Mouse (Mus musculus) lung, embryonic 16.5 days (tissue): ENCODE data around the gene Mecom. TPM values are rescaled to one million over a fixed set of nuclear protein-coding genes. Genes with fewer than 3 reads are reported as not detected.

ENCODE experiments used
- ATAC-seq: fragments of 200-750 bp; cut with Nextera tagmentation; 2 replicates; pipeline ENCODE4 v1.8.0; 2017; ENCODE audit warnings: low read depth, mild to moderate bottlenecking, moderate library complexity
- H3K27ac ChIP-seq: fragments of 300-500 bp; sonication (generic); 2 replicates; pipeline ENCODE4 v1.5.1; 2014; ENCODE audit warnings: mild to moderate bottlenecking, control low read depth, low read length
- H3K27me3 ChIP-seq: fragments of 300-500 bp; sonication (generic); 2 replicates; pipeline ENCODE4 v1.6.1; 2014; ENCODE audit warnings: low read depth, low read length, mixed read lengths; ENCODE audit not compliant: control insufficient read depth, insufficient read depth
- H3K36me3 ChIP-seq: fragments of 300-500 bp; sonication (generic); 2 replicates; pipeline ENCODE4 v1.6.1; 2014; ENCODE audit warnings: low read length; ENCODE audit not compliant: control insufficient read depth, insufficient read depth
- H3K4me1 ChIP-seq: fragments of 300-500 bp; sonication (generic); replicated peaks from 2 replicates; pipeline ENCODE4 v1.6.1; 2014; ENCODE audit warnings: low read length, mixed read lengths; ENCODE audit not compliant: control insufficient read depth, insufficient read depth
- H3K4me2 ChIP-seq: fragments of 300-500 bp; sonication (generic); 2 replicates; pipeline ENCODE4 v1.6.1; 2014; ENCODE audit warnings: low read depth, low read length, control low read depth
- H3K4me3 ChIP-seq: fragments of 300-500 bp; sonication (generic); 2 replicates; pipeline ENCODE4 v1.5.1; 2014; ENCODE audit warnings: mild to moderate bottlenecking, low read length, control low read depth
- H3K9ac ChIP-seq: fragments of 300-500 bp; sonication (generic); 2 replicates; pipeline ENCODE4 v1.6.1; 2014; ENCODE audit warnings: low read length, control low read depth
- H3K9me3 ChIP-seq: fragments of 300-500 bp; sonication (generic); 2 replicates; pipeline ENCODE4 v1.6.1; 2016; ENCODE audit warnings: low read length; ENCODE audit not compliant: control insufficient read depth
- WGBS: fragments of 180-500 bp; shearing (Covaris S2); extraction: QIAGEN DNeasy Blood & Tissue Kit; methylation state at CpG from one replicate; pipeline ENCODE4 v1.1.7; 2014; 5-methylcytosine and 5-hydroxymethylcytosine counted together
- polyA plus RNA-seq: library from polyadenylated mRNA; unstranded; fragments of >200 nt; fragmentation: Nextera tagmentation; extraction: Ambion mirVana; gene quantifications from 2 replicates; pipeline ENCODE4 v1.2.1, GENCODE M21; 2015

The Mecom gene
- polyA plus RNA-seq, 1 experiment from 2014 or later = 73.4 TPM

DNA sequence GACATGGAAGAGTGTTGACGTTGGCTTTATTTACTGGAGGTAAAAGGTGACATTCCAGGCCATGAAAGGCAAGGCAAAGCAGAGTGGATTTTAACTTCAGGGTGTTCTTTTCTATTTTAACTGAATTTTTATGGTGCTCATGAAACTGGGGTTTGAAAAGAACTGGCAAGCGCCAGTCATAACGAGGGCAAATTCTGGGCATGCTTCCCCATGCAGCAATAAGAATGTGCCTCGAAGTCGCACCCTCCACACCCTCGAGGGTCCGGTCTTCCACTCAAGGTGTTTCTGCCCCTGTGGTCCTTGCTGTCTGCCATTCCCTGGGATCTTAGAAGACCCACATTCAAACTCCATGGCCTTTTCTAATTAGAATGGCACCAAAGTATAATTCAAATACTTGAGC, 547.5 kb downstream of the Mecom start:
- Histone ChIP-seq H3K4me2 (no peak overlapping the region), H3K27me3 (no peaks in the 10 kb centered on the region), H3K4me1 (peaks cover 20% of the 10 kb centered on the region), H3K9me3 (no peaks in the 10 kb centered on the region), H3K27ac (peak overlapping the region; percentile 41; the same call in 1 of the 2 replicates), H3K36me3 (peaks cover 11% of the 10 kb centered on the region), H3K4me3 (no peak overlapping the region), H3K9ac (no peak overlapping the region)
- WGBS = 54% methylated on average over 7 of the region's 7 CpGs
- no peak for ATAC-seq

DNA sequence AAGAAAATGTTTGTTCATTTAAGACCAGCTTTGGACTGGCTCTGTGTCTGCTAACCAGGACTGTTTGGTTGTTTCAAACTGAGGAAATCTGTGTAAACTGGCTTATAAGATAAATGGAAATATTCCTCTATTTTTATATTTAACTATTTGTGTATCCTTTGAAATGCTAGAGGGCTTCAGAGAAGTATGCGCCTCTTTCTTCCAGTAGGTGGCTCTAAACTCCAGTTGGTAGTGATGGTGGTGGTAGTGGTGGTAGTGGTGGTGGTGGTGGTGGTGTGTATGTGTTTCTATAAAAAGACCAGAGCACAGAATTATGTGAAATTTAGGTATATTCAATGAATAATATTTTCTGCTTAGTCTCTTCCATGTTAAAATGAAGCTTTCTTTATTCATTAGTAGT, 548.8 kb downstream of the Mecom start:
- Histone ChIP-seq H3K4me2 (no peak overlapping the region), H3K4me1 (peaks cover 9% of the 10 kb centered on the region), H3K9me3 (no peaks in the 10 kb centered on the region), H3K27me3 (no peaks in the 10 kb centered on the region), H3K27ac (no peak overlapping the region), H3K4me3 (no peak overlapping the region), H3K9ac (no peak overlapping the region), H3K36me3 (peaks cover 11% of the 10 kb centered on the region)
- no peak for ATAC-seq
- WGBS = 53% methylated on average over 1 of the region's 1 CpGs

DNA sequence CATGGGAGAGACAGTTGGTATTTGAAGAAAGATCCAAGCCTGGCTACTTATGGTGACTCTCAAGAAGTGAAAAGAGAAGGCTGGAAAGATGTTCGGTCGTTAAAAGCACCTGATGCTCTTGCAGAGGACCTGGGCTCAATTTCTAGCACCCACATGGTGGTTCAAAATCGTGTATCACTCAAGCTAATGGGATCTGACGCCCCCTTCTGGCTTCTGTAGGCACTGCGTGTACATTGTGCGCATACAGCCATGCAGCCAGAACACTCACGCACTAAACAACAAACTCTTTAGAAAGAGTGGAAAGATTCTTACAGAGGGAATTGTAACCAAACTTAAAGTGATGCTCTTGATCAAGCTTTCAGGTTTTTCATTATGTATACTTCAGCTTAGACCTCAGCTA, 550.7 kb downstream of the Mecom start:
- Histone ChIP-seq H3K9me3 (no peaks in the 10 kb centered on the region), H3K4me3 (no peak overlapping the region), H3K27ac (no peak overlapping the region), H3K4me2 (no peak overlapping the region), H3K4me1 (peaks cover 7% of the 10 kb centered on the region), H3K36me3 (peaks cover 14% of the 10 kb centered on the region), H3K9ac (no peak overlapping the region), H3K27me3 (no peaks in the 10 kb centered on the region)
- no peak for ATAC-seq
- 78% methylated on average over 7 of the region's 7 CpGs for WGBS

DNA sequence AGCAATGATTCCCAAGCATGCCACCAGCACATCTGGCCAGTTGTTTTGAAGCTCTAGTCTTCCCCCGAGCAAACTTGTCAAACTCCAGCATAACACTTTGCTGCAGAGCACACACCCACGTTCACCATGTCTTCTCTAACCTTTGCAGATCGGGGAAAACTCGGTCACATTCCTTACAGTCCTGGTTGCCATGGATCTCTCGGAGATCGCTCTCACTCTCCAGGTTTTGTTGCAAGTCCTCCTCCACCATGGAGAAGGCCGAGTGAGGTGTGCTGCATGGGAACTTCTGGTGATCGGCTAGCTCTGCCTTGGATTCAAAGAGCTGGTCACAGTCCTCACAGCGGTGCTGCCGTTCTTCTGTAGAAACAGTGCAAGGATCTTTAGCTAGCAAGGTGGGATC, 554.5 kb downstream of the Mecom start:
- 41% methylated on average over 10 of the region's 10 CpGs for WGBS
- no peak; the same call in 1 of the 2 replicates for ATAC-seq
- no peaks in the 10 kb centered on the region for H3K4me1 ChIP-seq
- H3K4me2 ChIP-seq = no peak overlapping the region
- H3K4me3 ChIP-seq = no peak overlapping the region
- peaks cover 17% of the 10 kb centered on the region for H3K36me3 ChIP-seq
- H3K9ac ChIP-seq = no peak overlapping the region
- no peak overlapping the region for H3K27ac ChIP-seq
- no peaks in the 10 kb centered on the region for H3K27me3 ChIP-seq
- no peaks in the 10 kb centered on the region for H3K9me3 ChIP-seq

DNA sequence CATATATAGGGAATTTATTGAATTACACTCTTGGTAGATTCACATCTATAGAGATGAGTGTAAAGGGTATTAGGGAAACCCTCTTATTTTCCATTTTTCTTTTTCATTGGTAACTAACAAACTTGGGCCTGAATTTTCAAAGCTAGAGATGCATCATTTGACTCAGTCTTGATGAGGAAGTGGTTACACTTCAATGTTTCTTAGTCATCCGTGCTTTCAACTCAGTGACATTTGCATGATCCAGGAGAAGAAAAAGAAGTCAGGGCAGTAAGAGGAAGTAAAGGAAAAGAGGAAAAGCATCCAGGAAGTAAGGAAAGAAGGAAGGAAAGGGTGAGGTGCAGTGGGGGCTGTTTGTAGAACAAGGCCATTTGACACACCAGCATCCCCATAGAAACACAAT, 556.3 kb downstream of the Mecom start:
- no peaks in the 10 kb centered on the region for H3K4me1 ChIP-seq
- no peak overlapping the region for H3K4me2 ChIP-seq
- no peak overlapping the region for H3K27ac ChIP-seq
- H3K36me3 ChIP-seq = peaks cover 12% of the 10 kb centered on the region
- no peaks in the 10 kb centered on the region for H3K9me3 ChIP-seq
- no peak for ATAC-seq
- 73% methylated on average over 1 of the region's 1 CpGs for WGBS
- no peak overlapping the region for H3K4me3 ChIP-seq
- no peak overlapping the region for H3K9ac ChIP-seq
- no peaks in the 10 kb centered on the region for H3K27me3 ChIP-seq

DNA sequence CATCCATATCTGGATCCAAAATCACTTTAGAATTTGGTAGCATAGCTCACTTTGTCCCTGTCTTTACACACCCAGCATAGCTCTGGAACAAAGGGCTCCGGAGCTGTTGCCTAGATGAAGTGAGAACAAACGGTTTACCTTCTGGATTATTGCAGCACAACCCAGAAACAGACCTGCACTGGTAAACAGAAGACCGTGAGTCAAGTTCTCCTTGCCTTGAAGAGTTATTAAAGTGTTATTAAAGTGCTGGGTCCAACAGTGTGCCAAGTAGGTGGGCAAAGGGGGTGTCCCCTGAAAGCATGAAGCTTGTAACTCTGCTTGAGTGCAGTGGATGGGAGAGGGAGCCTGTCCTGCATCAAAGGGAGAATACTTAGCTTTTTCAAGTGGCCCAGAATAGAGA, 563.4 kb downstream of the Mecom start:
- Histone ChIP-seq H3K27me3 (no peaks in the 10 kb centered on the region), H3K9ac (no peak overlapping the region), H3K9me3 (no peaks in the 10 kb centered on the region), H3K4me3 (no peak overlapping the region), H3K36me3 (peaks cover 20% of the 10 kb centered on the region), H3K4me1 (peaks cover 3% of the 10 kb centered on the region; the same call in 1 of the 2 replicates), H3K4me2 (no peak overlapping the region), H3K27ac (no peak overlapping the region)
- ATAC-seq = peak; percentile 41; the same call in 1 of the 2 replicates
- WGBS = 54% methylated on average over 3 of the region's 3 CpGs

DNA sequence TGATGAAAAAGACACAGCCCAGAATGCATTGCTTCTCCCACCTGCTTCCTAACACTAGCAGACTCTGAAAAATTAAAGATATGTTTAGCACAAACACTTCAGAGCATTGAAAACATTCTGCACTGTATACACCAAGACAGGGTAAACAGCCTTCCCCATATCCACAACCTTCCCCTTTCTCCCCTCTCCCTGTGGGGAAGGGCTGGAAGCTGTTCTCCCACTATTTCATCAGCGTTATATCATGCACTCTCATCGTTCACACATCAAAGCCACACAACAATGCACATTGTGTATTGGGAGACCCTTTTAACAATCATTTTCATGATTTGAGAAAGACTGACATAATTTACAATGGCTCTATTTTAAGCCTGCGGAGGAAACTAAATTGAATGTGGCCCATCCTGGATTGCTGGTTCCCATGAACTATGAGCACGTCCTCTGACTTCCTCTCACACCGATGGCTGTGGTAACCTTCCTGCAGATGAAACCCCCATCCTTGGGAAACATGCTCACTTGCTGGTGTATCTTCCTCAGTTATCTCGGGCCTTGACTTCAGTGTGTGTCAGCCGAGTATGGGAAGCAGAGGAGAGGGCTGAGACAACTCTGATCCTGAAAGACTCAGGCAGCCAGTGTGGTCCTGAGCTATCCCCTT, 566.4 kb downstream of the Mecom start:
- ATAC-seq = peak; percentile 71

DNA sequence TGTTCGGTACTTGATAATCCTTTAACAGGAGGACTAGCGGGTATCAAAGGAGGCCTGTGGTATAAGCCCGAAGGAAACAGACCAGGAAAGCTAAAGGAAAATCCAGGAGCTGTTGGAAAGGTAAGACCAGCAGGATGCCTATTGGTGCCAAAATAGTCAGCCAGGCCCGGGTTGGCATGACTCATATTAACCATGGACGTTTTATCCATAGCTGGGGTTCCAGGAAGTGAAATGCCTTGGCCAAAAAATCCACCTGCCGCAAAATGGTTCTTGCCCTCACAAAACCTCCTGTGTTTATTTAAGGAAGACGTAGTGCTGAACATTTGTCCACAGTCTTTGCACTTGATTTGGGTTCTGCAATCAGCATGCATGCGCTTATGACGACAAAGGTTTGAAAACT, 567.3 kb downstream of the Mecom start:
- ATAC-seq = no peak
- H3K4me3 ChIP-seq = no peak overlapping the region
- H3K27me3 ChIP-seq = no peaks in the 10 kb centered on the region
- H3K36me3 ChIP-seq = peaks cover 22% of the 10 kb centered on the region
- H3K27ac ChIP-seq = no peak overlapping the region
- no peaks in the 10 kb centered on the region for H3K9me3 ChIP-seq
- no peak overlapping the region for H3K4me2 ChIP-seq
- H3K9ac ChIP-seq = no peak overlapping the region
- peaks cover 3% of the 10 kb centered on the region; the same call in 1 of the 2 replicates for H3K4me1 ChIP-seq
- 69% methylated on average over 9 of the region's 9 CpGs for WGBS

More for the DNA sequence above, 566.4 kb downstream of the Mecom start:
- Histone ChIP-seq H3K27me3 (no peaks in the 10 kb centered on the region), H3K4me3 (no peak overlapping the region), H3K27ac (no peak overlapping the region), H3K4me2 (no peak overlapping the region), H3K9ac (no peak overlapping the region), H3K4me1 (peaks cover 3% of the 10 kb centered on the region; the same call in 1 of the 2 replicates), H3K9me3 (no peaks in the 10 kb centered on the region), H3K36me3 (peaks cover 22% of the 10 kb centered on the region)
- WGBS = 59% methylated on average over 7 of the region's 7 CpGs

DNA sequence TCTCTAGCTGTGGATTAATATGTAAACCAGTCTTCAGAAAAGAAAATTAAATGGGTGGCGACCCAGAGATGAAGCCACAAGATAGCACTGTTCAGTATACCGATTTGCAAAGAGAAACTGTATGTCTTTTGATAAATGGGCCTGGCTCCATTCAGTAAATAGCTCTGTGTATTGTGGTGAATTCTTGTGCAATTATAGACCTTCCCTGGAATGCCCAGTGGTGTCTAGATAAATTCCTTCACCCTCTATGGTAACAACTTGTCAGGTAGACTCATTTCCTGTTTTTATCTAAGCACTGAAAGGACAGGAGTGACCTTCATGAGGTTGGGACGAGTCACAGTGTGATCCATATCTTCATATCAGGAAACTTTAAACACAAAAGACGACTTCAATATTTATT, 571.2 kb downstream of the Mecom start:
- H3K9ac ChIP-seq = no peak overlapping the region
- H3K9me3 ChIP-seq = no peaks in the 10 kb centered on the region
- WGBS = 30% methylated on average over 4 of the region's 4 CpGs
- no peak overlapping the region for H3K27ac ChIP-seq
- ATAC-seq = 0 out of 2 replicates have a peak, but pooled peaks have one; percentile 12
- peaks cover 27% of the 10 kb centered on the region for H3K36me3 ChIP-seq
- H3K4me3 ChIP-seq = no peak overlapping the region
- H3K4me2 ChIP-seq = no peak overlapping the region
- H3K27me3 ChIP-seq = no peaks in the 10 kb centered on the region
- H3K4me1 ChIP-seq = no peaks in the 10 kb centered on the region; the same call in 1 of the 2 replicates
